Mouse (Mus musculus) hindbrain, embryonic 16.5 days (tissue): Measurements from ENCODE around the gene Man1c1. TPM values are rescaled to one million over a fixed set of nuclear protein-coding genes. Genes with fewer than 3 reads are reported as not detected.
A peak's percentile ranks its signal among the peaks of the same experiment; 100 is the strongest.

Experiments used
- ATAC-seq: fragments of 200-750 bp; cut with Nextera tagmentation; 2 replicates; pipeline ENCODE4 v1.8.0; 2017; ENCODE audit warnings: moderate TSS enrichment, moderate library complexity
- H3K27ac ChIP-seq: fragments of 300-500 bp; sonication (generic); 2 replicates; pipeline ENCODE4 v1.5.1; 2014; ENCODE audit warnings: low read depth, mild to moderate bottlenecking, control low read depth, low read length, moderate library complexity
- H3K27me3 ChIP-seq: fragments of 300-500 bp; sonication (generic); replicated peaks from 2 replicates; pipeline ENCODE4 v1.6.1; 2014; ENCODE audit warnings: low read length; ENCODE audit not compliant: control insufficient read depth, insufficient read depth
- H3K36me3 ChIP-seq: fragments of 300-500 bp; sonication (generic); 2 replicates; pipeline ENCODE4 v1.6.1; 2014; ENCODE audit warnings: mild to moderate bottlenecking, low read length, moderate library complexity, mixed read lengths; ENCODE audit not compliant: control insufficient read depth, insufficient read depth
- H3K4me1 ChIP-seq: fragments of 300-500 bp; sonication (generic); 2 replicates; pipeline ENCODE4 v1.6.1; 2014; ENCODE audit warnings: low read depth, low read length; ENCODE audit not compliant: control insufficient read depth, insufficient read depth
- H3K4me2 ChIP-seq: fragments of 300-500 bp; sonication (generic); 2 replicates; pipeline ENCODE4 v1.6.1; 2014; ENCODE audit warnings: mild to moderate bottlenecking, low read length, control low read depth, moderate library complexity
- H3K4me3 ChIP-seq: fragments of 300-500 bp; sonication (generic); 2 replicates; pipeline ENCODE4 v1.5.1; 2014; ENCODE audit warnings: mild to moderate bottlenecking, low read length, control low read depth, moderate library complexity
- H3K9ac ChIP-seq: fragments of 300-500 bp; sonication (generic); 2 replicates; pipeline ENCODE4 v1.6.1; 2014; ENCODE audit warnings: low read depth, mild to moderate bottlenecking, control low read depth, low read length, moderate library complexity
- H3K9me3 ChIP-seq: fragments of 300-500 bp; sonication (generic); 2 replicates; pipeline ENCODE4 v1.6.1; 2014; ENCODE audit warnings: mild to moderate bottlenecking, low read length, moderate library complexity; ENCODE audit not compliant: control insufficient read depth
- WGBS: fragments of 180-500 bp; shearing (Covaris S2); extraction: QIAGEN DNeasy Blood & Tissue Kit; methylation state at CpG from one replicate; pipeline ENCODE4 v1.1.7; 2014; 5-methylcytosine and 5-hydroxymethylcytosine counted together
- polyA plus RNA-seq: library from polyadenylated mRNA; unstranded; fragments of >200 nt; fragmentation: Nextera tagmentation; extraction: Ambion mirVana; gene quantifications from 2 replicates; pipeline ENCODE4 v1.2.1, GENCODE M21; 2015

The Man1c1 gene
- polyA plus RNA-seq, 1 experiment from 2014 or later = 3.7 TPM

DNA sequence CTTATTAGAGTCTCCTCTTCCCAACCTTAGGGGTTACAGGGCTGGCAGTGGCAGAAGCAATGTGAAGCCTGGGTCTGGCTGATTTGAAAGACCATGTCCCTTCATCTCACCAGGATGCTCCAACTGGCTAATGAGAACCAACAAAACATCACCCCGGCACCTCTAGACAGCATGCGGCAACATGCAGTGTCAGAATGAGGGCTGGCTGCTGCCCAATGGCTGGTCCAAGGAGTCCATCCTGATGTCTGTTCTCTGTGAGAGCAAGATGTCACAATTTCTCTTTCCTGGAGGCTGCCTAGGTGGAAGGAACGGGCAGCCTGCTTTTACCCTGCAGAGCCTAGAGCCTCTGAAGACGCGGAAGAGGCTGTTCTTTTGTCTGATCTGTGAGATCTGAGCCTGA lies 46.6 kb downstream of the Man1c1 start:
- Histone ChIP-seq H3K27me3 (no peaks in the 10 kb centered on the region), H3K27ac (0 out of 2 replicates have a peak overlapping the region, but pooled peaks have one; percentile 31), H3K9me3 (no peaks in the 10 kb centered on the region), H3K36me3 (no peaks in the 10 kb centered on the region), H3K4me1 (peaks cover 43% of the 10 kb centered on the region), H3K4me2 (no peak overlapping the region), H3K9ac (peak overlapping the region; percentile 14; the same call in 1 of the 2 replicates), H3K4me3 (no peak overlapping the region)
- WGBS = 41% methylated on average over 5 of the region's 5 CpGs
- ATAC-seq = no peak

DNA sequence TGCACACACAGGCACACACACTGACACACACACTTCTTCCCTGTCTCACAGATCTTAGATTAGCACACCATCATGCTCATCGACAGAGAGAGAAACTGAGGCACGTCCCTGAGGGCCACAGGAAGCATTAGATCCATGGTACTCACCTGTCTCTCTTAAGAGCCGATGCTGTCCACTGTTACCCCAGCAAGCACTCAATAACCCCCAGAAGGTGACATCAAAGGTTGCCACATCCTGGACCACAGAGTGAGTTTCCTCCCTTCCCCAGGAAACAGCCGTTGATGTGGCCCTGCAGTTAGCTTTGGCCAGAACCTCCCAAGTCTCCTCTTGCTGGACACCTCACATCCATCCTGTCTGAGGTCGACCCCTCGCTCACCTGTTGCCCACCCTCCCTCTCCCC lies 49.7 kb downstream of the Man1c1 start:
- no peak overlapping the region for H3K4me3 ChIP-seq
- H3K27ac ChIP-seq = no peak overlapping the region
- H3K27me3 ChIP-seq = no peaks in the 10 kb centered on the region
- peaks cover 16% of the 10 kb centered on the region for H3K4me1 ChIP-seq
- H3K36me3 ChIP-seq = no peaks in the 10 kb centered on the region
- no peak for ATAC-seq
- no peak overlapping the region for H3K9ac ChIP-seq
- WGBS = 80% methylated on average over 6 of the region's 6 CpGs
- H3K9me3 ChIP-seq = no peaks in the 10 kb centered on the region
- H3K4me2 ChIP-seq = no peak overlapping the region

DNA sequence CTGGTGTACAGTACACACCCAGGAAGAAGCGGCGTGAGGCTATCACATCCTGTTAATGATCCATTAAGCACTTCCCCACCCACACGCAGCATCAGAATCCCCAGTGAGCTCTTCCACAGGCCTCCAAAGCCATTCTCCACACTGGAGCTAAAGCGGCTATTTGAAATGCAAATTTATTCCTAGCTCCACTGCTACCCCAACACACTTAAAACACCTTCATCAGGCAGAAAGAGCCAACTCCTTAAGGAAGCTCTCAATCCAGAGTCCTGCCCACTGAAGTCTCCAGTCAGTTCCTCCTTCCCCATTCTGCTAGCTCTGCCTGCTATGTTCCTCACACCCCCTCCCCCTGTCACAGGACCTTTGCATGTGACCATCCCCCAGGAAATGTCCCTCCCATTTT lies 51.4 kb downstream of the Man1c1 start:
- 47% methylated on average over 4 of the region's 4 CpGs for WGBS
- H3K4me2 ChIP-seq = no peak overlapping the region
- peaks cover 12% of the 10 kb centered on the region for H3K4me1 ChIP-seq

DNA sequence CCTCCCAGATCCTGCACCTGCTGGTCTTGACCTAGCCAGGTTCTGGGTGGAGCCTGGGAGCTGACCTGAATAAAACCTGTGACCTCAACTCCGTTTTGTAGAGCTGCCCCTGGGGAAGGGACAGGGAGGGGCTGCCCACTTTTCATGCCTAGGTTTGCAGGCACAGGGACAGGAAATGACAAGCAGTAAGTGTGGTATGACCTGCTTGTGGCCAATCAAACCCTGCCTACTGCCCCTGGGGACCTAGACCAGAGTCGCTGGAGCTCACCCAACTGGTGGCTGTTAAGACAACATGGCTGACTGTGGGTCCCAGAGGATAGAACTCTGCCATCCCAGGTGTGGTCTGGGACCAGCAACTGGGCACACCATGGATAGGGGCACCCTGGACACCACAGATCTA lies 51.9 kb downstream of the Man1c1 start:
- Histone ChIP-seq H3K9ac (no peak overlapping the region), H3K4me3 (no peak overlapping the region), H3K27me3 (no peaks in the 10 kb centered on the region), H3K36me3 (no peaks in the 10 kb centered on the region), H3K4me2 (no peak overlapping the region), H3K4me1 (peaks cover 6% of the 10 kb centered on the region), H3K27ac (no peak overlapping the region), H3K9me3 (no peaks in the 10 kb centered on the region)
- no peak for ATAC-seq
- 63% methylated on average over 2 of the region's 2 CpGs for WGBS

More for the DNA sequence above, 51.4 kb downstream of the Man1c1 start:
- no peak overlapping the region for H3K27ac ChIP-seq
- no peaks in the 10 kb centered on the region for H3K36me3 ChIP-seq
- H3K9me3 ChIP-seq = no peaks in the 10 kb centered on the region
- ATAC-seq = no peak
- H3K4me3 ChIP-seq = no peak overlapping the region
- H3K9ac ChIP-seq = no peak overlapping the region
- no peaks in the 10 kb centered on the region for H3K27me3 ChIP-seq

DNA sequence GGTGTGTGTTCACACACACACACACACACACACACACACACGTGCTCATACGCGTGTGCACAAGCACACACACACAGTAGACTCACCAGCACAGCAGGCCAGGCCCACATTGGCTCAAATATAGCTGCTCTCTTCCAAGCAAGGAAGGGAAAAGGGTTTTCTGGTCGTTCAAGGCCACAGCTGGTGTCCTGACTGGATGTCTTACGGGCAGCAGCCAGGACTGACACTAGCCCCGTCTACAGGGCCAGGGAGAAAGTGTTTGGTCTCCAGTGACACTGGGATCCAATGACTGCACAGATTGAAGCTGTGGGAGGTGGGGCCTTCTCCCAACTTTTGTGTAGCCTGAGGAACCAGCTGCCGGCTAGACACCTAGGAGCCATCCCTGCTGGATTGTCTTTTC lies 52.7 kb downstream of the Man1c1 start:
- Histone ChIP-seq H3K27ac (no peak overlapping the region), H3K9ac (no peak overlapping the region), H3K4me3 (no peak overlapping the region), H3K36me3 (no peaks in the 10 kb centered on the region), H3K27me3 (no peaks in the 10 kb centered on the region), H3K4me1 (peaks cover 2% of the 10 kb centered on the region; the same call in 1 of the 2 replicates), H3K9me3 (no peaks in the 10 kb centered on the region), H3K4me2 (no peak overlapping the region)
- WGBS = 72% methylated on average over 7 of the region's 7 CpGs
- no peak for ATAC-seq

DNA sequence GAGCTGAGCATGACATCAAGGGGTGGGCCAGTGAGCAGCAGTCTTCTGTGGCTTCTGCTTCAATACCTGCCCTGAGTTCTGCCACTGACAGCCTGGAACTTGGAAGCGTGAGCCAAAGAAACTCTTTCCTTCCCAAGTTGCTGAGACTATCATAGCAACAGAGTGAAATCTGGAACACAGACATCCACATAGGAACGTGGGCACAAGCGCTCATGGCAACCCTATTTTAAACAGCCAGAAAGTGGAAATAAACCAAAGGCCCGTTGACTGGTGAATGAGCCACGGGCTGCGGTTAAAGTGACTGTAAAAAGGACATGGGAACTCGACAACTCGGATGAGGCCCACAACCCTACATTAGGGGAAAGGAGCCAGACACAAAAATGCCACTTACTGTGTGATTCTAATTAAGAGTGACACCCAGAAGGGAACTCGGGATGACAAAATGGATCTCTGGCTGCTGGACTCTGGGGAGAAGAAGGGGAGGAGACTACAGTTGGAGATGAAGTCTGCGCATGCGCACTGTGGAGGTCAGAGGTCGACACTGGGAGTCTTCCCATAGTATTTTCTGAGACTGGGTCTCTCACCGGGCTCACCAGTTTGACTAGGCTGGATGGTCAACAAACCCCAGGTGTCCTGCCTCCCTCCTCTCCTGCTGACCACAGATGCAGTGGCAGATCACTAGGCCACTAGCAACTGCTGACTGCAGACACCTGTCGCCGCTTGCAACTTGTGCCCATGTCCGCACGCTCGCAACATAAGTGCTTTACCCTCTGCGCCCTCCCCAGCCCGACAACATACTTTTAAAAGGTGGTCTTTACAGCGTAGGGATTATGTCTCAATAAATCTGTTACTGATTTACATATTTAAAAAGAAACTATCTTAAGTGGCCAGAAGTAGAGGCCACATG lies 58.8 kb downstream of the Man1c1 start:
- Histone ChIP-seq H3K27ac (no peak overlapping the region), H3K36me3 (no peaks in the 10 kb centered on the region), H3K4me2 (no peak overlapping the region), H3K4me1 (peaks cover 2% of the 10 kb centered on the region; the same call in 1 of the 2 replicates), H3K9ac (no peak overlapping the region), H3K9me3 (no peaks in the 10 kb centered on the region), H3K4me3 (no peak overlapping the region), H3K27me3 (no peaks in the 10 kb centered on the region)
- 84% methylated on average over 21 of the region's 21 CpGs for WGBS
- ATAC-seq = no peak

DNA sequence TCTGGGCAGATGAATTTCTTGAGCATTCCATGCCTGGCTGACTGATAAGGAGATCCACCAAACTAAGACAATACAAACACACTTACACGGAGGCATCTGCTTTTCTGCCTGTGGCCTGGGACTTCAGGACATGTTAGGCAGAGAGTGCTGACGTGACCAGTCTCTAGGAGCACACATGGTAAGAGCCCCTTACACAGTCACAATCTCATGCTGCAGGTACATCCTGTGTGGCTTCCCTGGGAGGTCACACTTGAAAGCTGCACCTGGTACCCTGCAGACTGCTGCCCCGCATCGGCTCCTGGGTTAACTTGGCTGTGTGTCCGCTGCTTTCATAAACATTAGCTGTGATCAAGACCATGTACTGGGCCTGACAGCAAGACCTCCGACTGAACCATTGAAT lies 59.7 kb downstream of the Man1c1 start:
- Histone ChIP-seq H3K27ac (no peak overlapping the region), H3K27me3 (no peaks in the 10 kb centered on the region), H3K4me2 (no peak overlapping the region), H3K9ac (no peak overlapping the region), H3K36me3 (no peaks in the 10 kb centered on the region), H3K9me3 (no peaks in the 10 kb centered on the region), H3K4me3 (no peak overlapping the region), H3K4me1 (peaks cover 2% of the 10 kb centered on the region; the same call in 1 of the 2 replicates)
- no peak for ATAC-seq
- 90% methylated on average over 6 of the region's 6 CpGs for WGBS

DNA sequence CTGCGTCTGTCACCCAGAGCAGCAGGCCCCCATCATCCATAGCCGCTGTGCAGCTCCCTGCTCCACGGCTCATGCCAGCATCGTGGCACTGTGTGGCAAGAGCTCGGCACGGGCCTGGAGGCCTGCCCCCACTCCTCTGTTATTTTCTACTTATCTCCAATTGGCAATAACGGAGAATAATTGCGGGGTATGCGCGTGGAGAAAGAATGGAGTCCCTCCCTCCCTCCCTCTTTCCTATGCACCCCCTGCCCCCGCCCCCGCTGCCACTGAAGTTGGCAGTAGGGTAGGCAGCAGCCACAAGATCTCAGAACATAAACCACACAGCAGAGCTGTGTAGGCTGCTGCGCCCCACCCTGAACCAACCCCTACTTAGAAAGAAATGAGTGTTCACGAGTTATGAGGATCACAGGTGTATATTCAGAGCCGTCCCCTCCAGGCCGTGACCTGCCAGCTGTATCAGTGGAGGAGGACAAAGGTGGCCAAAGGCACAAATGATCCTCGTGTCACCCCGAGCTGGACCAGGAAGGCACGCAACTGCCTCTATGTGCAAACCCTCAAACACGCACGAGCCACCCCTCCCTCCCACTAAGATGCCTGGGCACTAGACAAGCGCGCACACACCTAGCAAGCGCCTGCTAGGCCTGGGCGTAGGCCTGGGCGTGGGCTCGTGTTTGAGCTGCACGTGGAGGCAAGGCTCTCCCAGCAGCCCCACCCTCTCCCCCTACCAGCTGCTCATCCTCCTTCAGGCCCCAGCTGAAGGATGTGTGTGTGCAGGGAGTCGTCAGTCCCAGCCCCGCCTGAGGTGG lies 62.2 kb downstream of the Man1c1 start:
- no peaks in the 10 kb centered on the region for H3K36me3 ChIP-seq
- H3K4me1 ChIP-seq = peaks cover 4% of the 10 kb centered on the region; the same call in 1 of the 2 replicates
- WGBS = 77% methylated on average over 30 of the region's 30 CpGs
- no peaks in the 10 kb centered on the region for H3K27me3 ChIP-seq
- no peak overlapping the region for H3K4me3 ChIP-seq
- H3K9ac ChIP-seq = no peak overlapping the region
- H3K9me3 ChIP-seq = no peaks in the 10 kb centered on the region
- no peak overlapping the region for H3K27ac ChIP-seq
- ATAC-seq = peak; percentile 32; the same call in 1 of the 2 replicates
- no peak overlapping the region for H3K4me2 ChIP-seq

DNA sequence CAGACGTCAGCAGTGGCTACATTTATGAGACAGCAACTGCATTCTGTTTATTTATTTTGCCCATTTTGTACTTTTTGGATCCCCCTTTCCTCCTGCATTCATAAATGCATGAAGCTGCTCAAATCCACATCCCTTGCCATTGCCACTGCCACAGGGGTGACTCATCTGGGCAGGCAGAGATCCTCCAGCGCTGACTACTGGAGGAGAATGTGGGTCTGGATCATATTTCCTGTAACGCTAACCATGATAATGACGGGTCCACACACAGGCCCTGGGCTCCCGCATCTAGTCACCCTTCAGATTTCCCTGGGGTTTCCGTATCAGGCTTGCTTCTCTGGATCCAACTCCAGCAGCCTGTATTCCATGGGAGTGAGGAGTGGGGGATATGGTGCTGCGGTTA lies 64.8 kb downstream of the Man1c1 start:
- Histone ChIP-seq H3K9ac (no peak overlapping the region), H3K27me3 (no peaks in the 10 kb centered on the region), H3K27ac (no peak overlapping the region), H3K4me1 (peaks cover 5% of the 10 kb centered on the region; the same call in 1 of the 2 replicates), H3K4me2 (no peak overlapping the region), H3K4me3 (no peak overlapping the region), H3K9me3 (no peaks in the 10 kb centered on the region), H3K36me3 (no peaks in the 10 kb centered on the region)
- WGBS = 90% methylated on average over 7 of the region's 7 CpGs
- no peak for ATAC-seq
